Mouse (Mus musculus): Measurements from ENCODE around the gene Sesn3.
"Not testable (repeated sequence)": the region's sequence is repeated elsewhere in the genome, so short reads cannot be mapped to it uniquely, and the experiment has no call there.

The Sesn3 gene

DNA sequence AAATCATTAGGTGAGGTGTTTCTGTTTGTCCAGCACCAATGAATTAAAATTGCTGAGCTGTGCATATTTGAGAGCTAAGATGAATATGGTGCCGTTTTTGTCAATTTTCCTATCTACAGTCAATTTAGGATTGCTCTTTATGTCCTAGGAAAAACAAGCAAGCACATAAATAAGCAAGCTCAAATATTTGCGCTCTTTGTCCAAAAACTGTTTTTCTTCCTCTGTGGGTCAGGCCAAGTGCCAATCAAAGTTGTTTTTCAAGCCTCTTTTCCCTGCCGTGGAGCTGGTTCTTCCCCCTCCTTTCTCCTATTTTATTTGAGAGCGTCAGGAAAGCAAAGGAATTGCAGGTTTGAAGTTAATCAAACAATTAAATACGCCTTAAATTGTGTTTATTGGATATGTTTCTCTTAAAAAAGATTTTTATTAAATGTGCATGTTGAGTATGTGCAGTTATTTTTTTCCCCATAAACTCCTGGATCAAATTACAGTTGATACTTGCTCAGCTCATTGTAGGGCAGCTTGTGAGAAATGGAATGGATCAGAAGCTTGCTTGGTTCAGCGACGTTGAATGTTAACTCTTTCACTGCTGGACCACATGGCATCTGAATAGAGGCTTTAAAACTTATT is 2.6 kb downstream of the Sesn3 start:
- DNase-seq (ENCODE audit: low read depth, low spot score): no peak

- DNase-seq (ENCODE audit: low read depth, low spot score): no peak
Observed at GRCm38 (mm10) chr9:14280696-14281095, 5.8 kb downstream of the Sesn3 start.

DNA sequence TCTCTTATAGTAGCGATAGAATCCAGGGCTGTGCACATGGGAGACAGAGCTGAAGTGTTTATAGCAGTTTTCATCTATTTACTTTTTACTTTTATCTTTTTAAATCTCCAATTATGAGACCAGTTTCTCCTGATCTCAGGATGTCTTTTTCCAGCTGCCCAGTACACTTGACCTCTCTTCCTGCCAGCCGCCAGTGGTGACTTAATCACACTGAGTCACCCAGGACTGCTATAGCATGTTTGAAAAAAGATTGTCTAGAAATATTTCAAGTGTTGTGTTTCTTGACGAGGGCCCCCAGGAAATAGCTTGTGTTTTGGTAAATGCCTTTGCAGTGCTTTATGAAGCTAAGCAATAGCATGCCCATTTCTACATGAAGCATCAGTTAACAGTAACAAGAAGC is 10.2 kb downstream of the Sesn3 start:
- no peak for DNase-seq (ENCODE audit: low read depth, low spot score)

- DNase-seq (ENCODE audit: low read depth, low spot score): no peak
Observed at GRCm38 (mm10) chr9:14287234-14287633, 12.4 kb downstream of the Sesn3 start.

- DNase-seq (ENCODE audit: low read depth, low spot score): no peak
Observed at GRCm38 (mm10) chr9:14288500-14288899, 13.6 kb downstream of the Sesn3 start.

DNA sequence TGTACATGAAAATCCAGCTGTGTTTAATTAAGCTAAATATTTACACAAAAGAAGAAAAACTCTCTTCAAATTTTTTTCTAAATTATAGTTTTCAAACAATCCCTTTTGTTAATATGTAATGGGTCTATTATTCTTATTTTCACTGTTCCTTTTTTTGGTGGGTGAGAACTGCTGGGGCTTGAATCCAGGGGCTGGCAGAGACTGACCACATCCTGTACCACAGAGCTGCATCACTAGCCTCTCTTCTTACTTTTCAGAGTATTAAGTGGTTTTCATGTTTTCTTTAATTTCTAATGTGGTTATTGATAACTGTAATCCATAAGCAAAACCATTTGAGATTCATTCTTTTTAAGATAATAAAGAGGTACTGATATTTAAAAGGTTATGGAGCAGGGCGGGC is 19.0 kb downstream of the Sesn3 start:
- DNase-seq (ENCODE audit: low read depth, low spot score): no peak

- no peak for DNase-seq (ENCODE audit: low read depth, low spot score)
Observed at GRCm38 (mm10) chr9:14295680-14296440, 21.0 kb downstream of the Sesn3 start.

DNA sequence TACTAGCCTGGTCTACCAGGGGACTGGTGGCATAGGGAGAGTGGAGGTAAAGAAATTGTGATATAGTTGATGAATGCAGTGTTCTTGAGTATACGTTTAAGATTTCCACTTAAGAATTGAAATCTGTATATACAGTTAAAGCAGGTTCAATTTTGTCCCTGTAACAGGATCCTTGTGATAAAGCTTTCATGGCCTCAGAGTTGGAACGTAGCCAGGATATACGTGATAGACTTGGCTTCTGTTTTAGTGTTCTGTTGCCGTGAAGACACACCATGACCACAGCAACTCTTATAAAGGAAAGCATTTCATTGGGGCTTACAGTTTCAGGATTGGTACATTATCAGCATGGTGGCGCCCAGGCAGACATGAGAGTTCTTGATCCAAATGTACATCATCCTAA is 22.3 kb downstream of the Sesn3 start:
- no peak for DNase-seq (ENCODE audit: low read depth, low spot score)

GRCm38 (mm10) chr9:14299819-14300218 is 25.0 kb downstream of the Sesn3 start:
- DNase-seq (ENCODE audit: low read depth, low spot score): no peak

- DNase-seq (ENCODE audit: low read depth, low spot score): no peak
Observed at GRCm38 (mm10) chr9:14300795-14301194, 25.9 kb downstream of the Sesn3 start.

GRCm38 (mm10) chr9:14304262-14304968 is 29.5 kb downstream of the Sesn3 start:
- no peak for DNase-seq (ENCODE audit: low read depth, low spot score)

GRCm38 (mm10) chr9:14307341-14307740 is 32.5 kb downstream of the Sesn3 start:
- no peak for DNase-seq (ENCODE audit: low read depth, low spot score)

DNA sequence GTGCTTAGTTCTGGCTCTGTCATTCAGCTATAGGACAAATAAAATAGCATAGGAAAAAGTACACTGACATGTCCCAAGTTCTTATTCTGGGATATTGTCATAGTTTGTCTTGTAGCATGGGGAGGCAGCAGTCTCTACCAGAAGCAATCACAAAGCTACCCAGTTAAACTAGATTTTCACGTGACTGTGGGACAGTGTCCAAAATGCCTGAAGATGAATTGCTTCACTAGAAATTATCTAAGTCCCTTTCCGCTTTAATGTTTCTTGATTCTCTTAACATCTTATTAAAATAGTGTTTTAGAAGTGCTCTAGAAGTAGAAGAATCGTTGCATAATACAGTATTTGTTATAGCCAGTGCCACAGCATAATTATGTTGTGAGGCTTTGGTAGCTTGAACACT is 39.1 kb downstream of the Sesn3 start:
- DNase-seq (ENCODE audit: low read depth, low spot score): no peak

DNA sequence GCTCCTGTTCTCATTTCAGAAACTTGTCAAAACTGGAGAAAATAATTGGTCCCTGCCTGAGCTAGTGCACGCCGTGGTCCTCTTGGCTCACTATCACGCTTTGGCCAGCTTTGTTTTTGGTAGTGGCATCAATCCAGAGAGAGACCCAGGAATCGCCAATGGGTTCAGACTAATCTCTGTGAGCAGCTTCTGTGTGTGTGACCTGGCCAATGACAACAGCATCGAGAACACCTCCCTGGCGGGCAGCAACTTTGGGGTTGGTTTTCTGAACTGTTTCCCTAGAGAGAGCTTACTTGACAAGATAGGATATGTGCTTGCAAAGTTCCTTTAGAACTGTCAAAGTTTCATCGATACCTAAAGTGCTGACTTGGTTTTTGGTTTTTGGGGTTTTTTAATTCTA is 39.6 kb downstream of the Sesn3 start:
- no peak for DNase-seq (ENCODE audit: low read depth, low spot score)

DNA sequence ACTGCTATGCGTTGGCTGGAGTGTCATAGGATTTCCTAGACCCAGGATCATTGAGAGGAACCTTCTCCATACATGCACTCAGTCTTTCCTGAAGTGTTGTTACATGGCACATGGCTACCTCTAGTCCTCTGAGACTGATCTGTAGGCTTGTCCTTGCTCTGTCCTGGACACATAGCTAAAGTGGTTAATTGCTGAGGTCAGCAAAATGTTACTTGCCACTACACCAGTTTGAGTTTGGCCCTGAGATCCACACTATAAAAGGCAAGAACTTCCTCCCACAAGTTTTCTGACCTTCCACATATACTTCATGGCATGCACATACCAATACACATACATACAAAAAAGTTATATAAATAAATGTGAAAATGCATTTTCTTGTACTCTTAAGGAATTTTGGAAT is 41.8 kb downstream of the Sesn3 start:
- DNase-seq (ENCODE audit: low read depth, low spot score): no peak

DNA sequence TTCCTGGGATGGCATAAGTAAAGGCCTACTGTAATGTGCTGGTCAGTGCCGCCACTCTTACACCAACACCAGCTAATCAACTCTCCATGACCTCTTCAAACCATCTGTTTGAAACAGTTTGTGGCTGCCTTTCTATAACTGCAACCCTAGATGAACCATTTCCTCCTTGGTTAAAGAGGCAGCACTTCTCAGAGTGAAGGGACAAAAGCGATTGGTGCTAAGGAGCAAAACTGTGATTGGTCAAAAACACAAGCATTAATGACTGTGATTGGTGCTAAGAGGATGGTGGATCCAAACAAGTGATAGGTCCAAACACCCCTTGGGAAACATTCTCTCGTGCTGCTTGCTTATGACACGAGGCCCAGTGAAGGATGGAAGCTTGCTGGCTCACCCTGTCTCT is 61.0 kb downstream of the Sesn3 start:
- no peak for DNase-seq (ENCODE audit: low read depth, low spot score)

GRCm38 (mm10) chr9:14336901-14337300 is 62.0 kb downstream of the Sesn3 start:
- DNase-seq (ENCODE audit: low read depth, low spot score): no peak

DNA sequence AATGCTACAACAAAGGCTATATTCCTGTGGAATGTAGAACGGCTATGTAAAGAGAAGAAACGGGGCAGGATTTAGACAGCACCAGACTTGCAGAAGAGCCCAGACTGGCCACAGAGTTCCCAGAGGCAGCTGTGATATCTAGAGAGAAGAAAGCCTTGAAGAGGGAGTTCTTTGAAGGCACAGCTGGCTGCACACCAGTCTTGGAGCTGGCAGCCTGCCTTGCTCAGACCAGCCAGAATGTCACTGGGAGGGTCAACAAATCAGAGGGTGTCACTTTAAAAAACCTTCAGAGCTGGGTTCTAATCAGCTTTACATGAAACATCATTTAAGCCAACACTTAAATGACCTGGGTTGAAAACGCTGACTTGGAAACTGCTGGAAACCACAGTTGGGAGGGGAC is 63.8 kb downstream of the Sesn3 start:
- no peak for DNase-seq (ENCODE audit: low read depth, low spot score)

DNA sequence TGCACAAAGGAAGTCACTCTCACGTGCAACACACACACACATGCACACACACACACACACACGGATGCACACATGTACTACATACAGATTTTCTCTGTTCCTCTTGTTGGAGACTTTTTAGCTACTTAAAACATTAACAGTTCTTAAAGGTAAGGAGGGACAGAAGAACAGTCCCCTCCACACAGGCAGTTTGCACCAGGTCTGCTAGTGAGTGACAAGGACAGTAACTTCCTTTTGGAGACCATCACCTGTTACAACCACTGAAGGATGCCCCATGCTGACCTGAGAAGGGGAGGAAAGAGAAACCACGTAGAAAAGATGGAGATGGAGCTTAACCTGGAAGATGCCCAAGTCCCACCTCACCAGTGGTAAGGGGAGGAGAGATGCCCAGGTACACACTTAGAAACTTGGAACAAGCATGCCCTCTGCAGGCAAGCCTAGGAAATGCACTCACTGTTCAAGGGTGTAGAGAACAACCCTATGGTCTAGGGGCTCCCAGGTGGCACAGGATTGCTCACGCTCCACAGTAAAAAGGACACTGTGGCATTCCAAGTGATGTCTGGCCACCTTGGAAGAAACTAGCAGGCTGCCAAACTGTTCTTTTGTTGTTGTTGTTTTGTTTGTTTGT is 67.3 kb downstream of the Sesn3 start:
- peak; percentile 38 for DNase-seq (ENCODE audit: low read depth, low spot score)

- not testable (repeated sequence) for DNase-seq (ENCODE audit: low read depth, low spot score)
Observed at GRCm38 (mm10) chr9:14345866-14346265, 71.0 kb downstream of the Sesn3 start.

- DNase-seq (ENCODE audit: low read depth, low spot score): no peak
Observed at GRCm38 (mm10) chr9:14348416-14348815, 73.5 kb downstream of the Sesn3 start.

DNA sequence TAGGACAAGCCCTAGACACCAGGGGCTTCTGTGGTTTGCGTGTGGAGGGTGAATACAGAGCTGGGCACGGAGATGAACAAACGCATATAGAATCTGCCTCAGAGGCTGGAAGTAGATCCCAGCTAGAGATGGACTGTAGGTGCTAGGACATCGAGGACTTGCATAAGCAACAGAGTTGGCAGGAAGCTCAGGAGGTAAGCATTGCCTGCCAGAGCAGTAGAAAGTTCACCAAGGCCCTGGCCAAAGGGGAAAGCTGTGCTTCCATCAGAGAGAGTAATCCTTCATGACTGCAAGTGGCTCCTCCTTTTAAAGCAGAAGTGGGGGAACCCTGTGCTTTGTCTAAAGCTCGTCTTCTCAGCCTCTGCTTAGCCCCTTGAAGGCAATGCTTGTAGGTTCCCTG is 74.5 kb downstream of the Sesn3 start:
- DNase-seq (ENCODE audit: low read depth, low spot score): no peak
